Mouse (Mus musculus): ENCODE measurements around the gene Vmn1r88. TPM values are rescaled to one million over a fixed set of nuclear protein-coding genes. Genes with fewer than 3 reads are reported as not detected.
"Not testable (repeated sequence)": the region's sequence is repeated elsewhere in the genome, so short reads cannot be mapped to it uniquely, and the experiment has no call there.

The Vmn1r88 gene
- polyA plus RNA-seq (2015; fragmentation: Nextera tagmentation; extraction: Ambion mirVana), result 0.01 TPM in 1 of 2 replicates, not detected in the other

DNA sequence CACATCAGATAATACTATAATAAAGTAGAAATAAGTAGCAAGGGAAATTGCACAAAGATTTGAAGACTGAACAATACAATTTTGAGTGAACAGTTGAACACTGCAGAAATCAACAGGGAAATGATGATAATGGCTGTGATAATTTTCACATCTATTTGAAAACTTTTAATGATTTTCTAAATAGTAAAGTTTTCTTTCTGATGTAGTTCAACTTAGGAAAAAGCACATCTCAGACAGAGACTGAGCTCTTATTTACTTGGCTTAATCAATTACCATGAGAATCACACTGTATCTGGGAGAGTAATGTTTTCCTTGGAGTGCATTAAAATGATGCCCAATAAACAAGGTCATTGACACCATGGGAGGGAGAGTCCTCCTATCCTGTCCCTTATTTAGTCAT is at the start of gene Vmn1r88:
Gene Vmn1r88 (plus strand): TSS at position 301 of the 400 bp plus-strand sequence.
- ATAC-seq (replicated peaks; ENCODE audit: low FRiP score, low read depth) (no peak), DNase-seq (ENCODE audit: low spot score) (no peak)
- H3K9me3 ChIP-seq (replicated peaks; ENCODE audit: low read length), result no peaks in the 10 kb centered on the region
- H3K4me3 ChIP-seq (replicated peaks; ENCODE audit: low read depth, low read length), result no peak within 1 kb of the TSS
- no peak for TF ChIP-seq CTCF (IDR thresholded peaks at IDR 0.05; ENCODE audit: low read depth)
- no peak within 1 kb of the TSS for H3K27ac ChIP-seq
- H3K36me3 ChIP-seq (ENCODE audit: insufficient read depth, low read length), result no peaks in the 10 kb centered on the region
- H3K4me2 ChIP-seq (ENCODE audit: low read length), result no peak within 1 kb of the TSS
- no peaks in the 10 kb centered on the region for H3K27me3 ChIP-seq (ENCODE audit: insufficient read depth, low read length)
- H3K4me1 ChIP-seq (replicated peaks; ENCODE audit: insufficient read depth, low read length), result no peaks in the 10 kb centered on the region
- no peak within 1 kb of the TSS for H3K9ac ChIP-seq (ENCODE audit: low read depth, low read length)

GRCm38 (mm10) chr7:13119817-13120216 is 39.6 kb upstream of the Vmn1r88 start, which contains the start of gene Vmn1r86:
Gene Vmn1r86 (minus strand): TSS chr7:13119917.
- Histone ChIP-seq H3K4me1 (replicated peaks; ENCODE audit: insufficient read depth, low read length) (no peaks in the 10 kb centered on the region), H3K4me2 (ENCODE audit: low read length) (no peak within 1 kb of the TSS), H3K27ac (no peak within 1 kb of the TSS), H3K27me3 (ENCODE audit: insufficient read depth, low read length) (no peaks in the 10 kb centered on the region), H3K36me3 (ENCODE audit: insufficient read depth, low read length) (no peaks in the 10 kb centered on the region), H3K4me3 (replicated peaks; ENCODE audit: low read depth, low read length) (no peak within 1 kb of the TSS), H3K9ac (ENCODE audit: low read depth, low read length) (no peak within 1 kb of the TSS), H3K9me3 (replicated peaks; ENCODE audit: low read length) (no peaks in the 10 kb centered on the region)
- TF ChIP-seq CTCF (IDR thresholded peaks at IDR 0.05; ENCODE audit: low read depth), result no peak
- DNase-seq (ENCODE audit: low spot score), result no peak
- ATAC-seq (replicated peaks; ENCODE audit: low FRiP score, low read depth), result no peak

DNA sequence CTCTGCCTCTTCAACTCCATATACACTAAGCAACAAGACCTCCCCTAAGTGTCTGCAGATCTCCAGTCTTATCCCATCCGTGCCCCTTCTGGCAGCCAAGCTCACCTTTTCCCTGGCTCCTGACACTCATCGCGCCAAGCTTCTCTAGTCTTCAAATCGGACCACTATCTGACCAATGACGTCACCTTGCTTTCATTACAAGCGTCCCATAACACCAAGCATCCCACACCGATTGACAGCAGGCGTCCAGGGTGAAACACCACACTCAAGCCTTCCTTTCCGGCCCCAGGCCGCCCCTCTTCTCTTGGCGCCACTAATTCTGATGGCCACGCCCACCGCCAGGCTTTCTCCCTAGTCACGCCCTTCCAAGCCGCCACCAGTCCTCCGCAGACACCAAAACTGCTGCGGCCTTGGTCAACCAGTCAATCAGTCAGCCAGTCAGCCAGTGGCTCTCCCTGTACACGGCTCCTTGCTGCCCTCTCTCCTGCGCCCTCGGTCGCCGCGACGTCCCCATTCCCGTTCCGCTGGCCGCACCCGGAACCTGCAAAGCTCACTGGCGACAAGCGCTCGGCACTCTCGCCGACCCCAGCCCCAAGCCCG is 35.7 kb upstream of the Vmn1r88 start:
- H3K9ac ChIP-seq (ENCODE audit: low read depth, low read length); H3K4me3 ChIP-seq (replicated peaks; ENCODE audit: low read depth, low read length); H3K4me1 ChIP-seq (replicated peaks; ENCODE audit: insufficient read depth, low read length); H3K9me3 ChIP-seq (replicated peaks; ENCODE audit: low read length); H3K27me3 ChIP-seq (ENCODE audit: insufficient read depth, low read length); H3K36me3 ChIP-seq (ENCODE audit: insufficient read depth, low read length); H3K27ac ChIP-seq; DNase-seq (ENCODE audit: low spot score): not testable (repeated sequence)
- H3K4me2 ChIP-seq (ENCODE audit: low read length), result peak overlapping the region; percentile 25; the same call in 1 of the 2 replicates
- WGBS, result 1% methylated on average over 15 of the region's 34 CpGs
- peak; percentile 86 for ATAC-seq (replicated peaks; ENCODE audit: low FRiP score, low read depth)

GRCm38 (mm10) chr7:13131856-13132255 is 27.5 kb upstream of the Vmn1r88 start:
- TF ChIP-seq CTCF (IDR thresholded peaks at IDR 0.05; ENCODE audit: low read depth), result no peak
- Histone ChIP-seq H3K4me3 (replicated peaks; ENCODE audit: low read depth, low read length) (no peak overlapping the region), H3K36me3 (ENCODE audit: insufficient read depth, low read length) (no peaks in the 10 kb centered on the region), H3K9ac (ENCODE audit: low read depth, low read length) (no peak overlapping the region), H3K4me1 (replicated peaks; ENCODE audit: insufficient read depth, low read length) (no peaks in the 10 kb centered on the region), H3K9me3 (replicated peaks; ENCODE audit: low read length) (no peaks in the 10 kb centered on the region), H3K4me2 (ENCODE audit: low read length) (no peak overlapping the region), H3K27me3 (ENCODE audit: insufficient read depth, low read length) (no peaks in the 10 kb centered on the region), H3K27ac (no peak overlapping the region)
- WGBS, result 85% methylated on average over 2 of the region's 2 CpGs
- no peak for ATAC-seq (replicated peaks; ENCODE audit: low FRiP score, low read depth)
- no peak for DNase-seq (ENCODE audit: low spot score)

- Histone ChIP-seq H3K9me3 (replicated peaks; ENCODE audit: low read length) (no peaks in the 10 kb centered on the region), H3K27me3 (ENCODE audit: insufficient read depth, low read length) (no peaks in the 10 kb centered on the region), H3K4me3 (replicated peaks; ENCODE audit: low read depth, low read length) (no peak overlapping the region), H3K27ac (no peak overlapping the region), H3K36me3 (ENCODE audit: insufficient read depth, low read length) (no peaks in the 10 kb centered on the region), H3K9ac (ENCODE audit: low read depth, low read length) (no peak overlapping the region), H3K4me2 (ENCODE audit: low read length) (no peak overlapping the region), H3K4me1 (replicated peaks; ENCODE audit: insufficient read depth, low read length) (no peaks in the 10 kb centered on the region)
- no peak for TF ChIP-seq CTCF (IDR thresholded peaks at IDR 0.05; ENCODE audit: low read depth)
- DNase-seq (ENCODE audit: low spot score) (no peak), ATAC-seq (replicated peaks; ENCODE audit: low FRiP score, low read depth) (no peak)
Measured at GRCm38 (mm10) chr7:13137340-13137739, 22.0 kb upstream of the Vmn1r88 start.

GRCm38 (mm10) chr7:13140057-13140456 is 19.3 kb upstream of the Vmn1r88 start, which contains the start of gene Vmn1r87:
Gene Vmn1r87 (minus strand): TSS chr7:13140157.
- WGBS, result 86% methylated on average over 1 of the region's 1 CpGs

GRCm38 (mm10) chr7:13212720-13213119 is 53.4 kb downstream of the Vmn1r88 start, which contains the start of gene Vmn1r89:
Gene Vmn1r89 (plus strand): TSS chr7:13213020.
- Histone ChIP-seq H3K4me1 (replicated peaks; ENCODE audit: insufficient read depth, low read length) (no peaks in the 10 kb centered on the region), H3K36me3 (ENCODE audit: insufficient read depth, low read length) (no peaks in the 10 kb centered on the region), H3K27me3 (ENCODE audit: insufficient read depth, low read length) (no peaks in the 10 kb centered on the region), H3K4me3 (replicated peaks; ENCODE audit: low read depth, low read length) (no peak within 1 kb of the TSS), H3K27ac (no peak within 1 kb of the TSS), H3K9me3 (replicated peaks; ENCODE audit: low read length) (no peaks in the 10 kb centered on the region), H3K9ac (ENCODE audit: low read depth, low read length) (no peak within 1 kb of the TSS), H3K4me2 (ENCODE audit: low read length) (no peak within 1 kb of the TSS)
- TF ChIP-seq CTCF (IDR thresholded peaks at IDR 0.05; ENCODE audit: low read depth), result no peak
- ATAC-seq (replicated peaks; ENCODE audit: low FRiP score, low read depth), result no peak
- no peak for DNase-seq (ENCODE audit: low spot score)

More at GRCm38 (mm10) chr7:13140057-13140456, 19.3 kb upstream of the Vmn1r88 start, which contains the start of gene Vmn1r87:
- no peak within 1 kb of the TSS for H3K4me2 ChIP-seq (ENCODE audit: low read length)
- H3K4me3 ChIP-seq (replicated peaks; ENCODE audit: low read depth, low read length), result no peak within 1 kb of the TSS
- H3K36me3 ChIP-seq (ENCODE audit: insufficient read depth, low read length), result no peaks in the 10 kb centered on the region
- TF ChIP-seq CTCF (IDR thresholded peaks at IDR 0.05; ENCODE audit: low read depth), result no peak
- no peak for ATAC-seq (replicated peaks; ENCODE audit: low FRiP score, low read depth)
- DNase-seq (ENCODE audit: low spot score), result no peak
- H3K27ac ChIP-seq, result no peak within 1 kb of the TSS
- H3K27me3 ChIP-seq (ENCODE audit: insufficient read depth, low read length), result no peaks in the 10 kb centered on the region
- H3K4me1 ChIP-seq (replicated peaks; ENCODE audit: insufficient read depth, low read length), result no peaks in the 10 kb centered on the region
- no peak within 1 kb of the TSS for H3K9ac ChIP-seq (ENCODE audit: low read depth, low read length)
- no peaks in the 10 kb centered on the region for H3K9me3 ChIP-seq (replicated peaks; ENCODE audit: low read length)

Other genes with a start within 250 kb of the Vmn1r88 start
- 1,052 and 1,143 TPM in 2 replicates for gene Rps5, start 237.3 kb upstream of the Vmn1r88 start, polyA plus RNA-seq (2015; fragmentation: Nextera tagmentation; extraction: Ambion mirVana)
- gene Rnf225, start 232.2 kb upstream of the Vmn1r88 start, polyA plus RNA-seq (2015; fragmentation: Nextera tagmentation; extraction: Ambion mirVana), result 0.29 and 0.32 TPM in 2 replicates
- gene Zfp324, start 193.7 kb upstream of the Vmn1r88 start, polyA plus RNA-seq (2015; fragmentation: Nextera tagmentation; extraction: Ambion mirVana), result 7.7 and 8.0 TPM in 2 replicates
- gene Zfp446, start 181.7 kb upstream of the Vmn1r88 start, polyA plus RNA-seq (2015; fragmentation: Nextera tagmentation; extraction: Ambion mirVana), result 6.7 and 7.1 TPM in 2 replicates
- gene Slc27a5, start 161.4 kb upstream of the Vmn1r88 start, polyA plus RNA-seq (2015; fragmentation: Nextera tagmentation; extraction: Ambion mirVana), result 0.07 and 0.11 TPM in 2 replicates
- gene Trim28, start 160.5 kb upstream of the Vmn1r88 start, polyA plus RNA-seq (2015; fragmentation: Nextera tagmentation; extraction: Ambion mirVana), result 195 and 197 TPM in 2 replicates
- gene Zbtb45, start 149.5 kb upstream of the Vmn1r88 start, polyA plus RNA-seq (2015; fragmentation: Nextera tagmentation; extraction: Ambion mirVana), result 17.4 and 17.5 TPM in 2 replicates
- gene Chmp2a, start 124.8 kb upstream of the Vmn1r88 start, polyA plus RNA-seq (2015; fragmentation: Nextera tagmentation; extraction: Ambion mirVana), result 235 and 240 TPM in 2 replicates
- 123 and 134 TPM in 2 replicates for gene Ube2m, start 121.3 kb upstream of the Vmn1r88 start, polyA plus RNA-seq (2015; fragmentation: Nextera tagmentation; extraction: Ambion mirVana)
- gene Mzf1, start 104.8 kb upstream of the Vmn1r88 start, polyA plus RNA-seq (2015; fragmentation: Nextera tagmentation; extraction: Ambion mirVana), result 2.3 and 2.6 TPM in 2 replicates
- not detected in 2 replicates for gene Vmn1r85, start 64.4 kb upstream of the Vmn1r88 start, polyA plus RNA-seq (2015; fragmentation: Nextera tagmentation; extraction: Ambion mirVana)
- not detected in 2 replicates for gene Vmn1r86, start 39.7 kb upstream of the Vmn1r88 start, polyA plus RNA-seq (2015; fragmentation: Nextera tagmentation; extraction: Ambion mirVana)
- gene Vmn1r87, start 19.4 kb upstream of the Vmn1r88 start, polyA plus RNA-seq (2015; fragmentation: Nextera tagmentation; extraction: Ambion mirVana), result not detected in 2 replicates
- gene Vmn1r89, start 53.5 kb downstream of the Vmn1r88 start, polyA plus RNA-seq (2015; fragmentation: Nextera tagmentation; extraction: Ambion mirVana), result not detected in 2 replicates
- 49.8 and 61.7 TPM in 2 replicates for gene Lig1, start 117.7 kb downstream of the Vmn1r88 start, polyA plus RNA-seq (2015; fragmentation: Nextera tagmentation; extraction: Ambion mirVana)
- 5.0 and 5.1 TPM in 2 replicates for gene Zswim9, start 119.2 kb downstream of the Vmn1r88 start, polyA plus RNA-seq (2015; fragmentation: Nextera tagmentation; extraction: Ambion mirVana)
- 0.12 and 0.17 TPM in 2 replicates for gene Pla2g4c, start 165.1 kb downstream of the Vmn1r88 start, polyA plus RNA-seq (2015; fragmentation: Nextera tagmentation; extraction: Ambion mirVana)
- not detected in 2 replicates for gene Cabp5, start 238.6 kb downstream of the Vmn1r88 start, polyA plus RNA-seq (2015; fragmentation: Nextera tagmentation; extraction: Ambion mirVana)

All from kidney, postnatal 0 days (tissue).